Comparison of ENCODE assay signal across 7 mouse cellular contexts in the genomic region with DNA sequence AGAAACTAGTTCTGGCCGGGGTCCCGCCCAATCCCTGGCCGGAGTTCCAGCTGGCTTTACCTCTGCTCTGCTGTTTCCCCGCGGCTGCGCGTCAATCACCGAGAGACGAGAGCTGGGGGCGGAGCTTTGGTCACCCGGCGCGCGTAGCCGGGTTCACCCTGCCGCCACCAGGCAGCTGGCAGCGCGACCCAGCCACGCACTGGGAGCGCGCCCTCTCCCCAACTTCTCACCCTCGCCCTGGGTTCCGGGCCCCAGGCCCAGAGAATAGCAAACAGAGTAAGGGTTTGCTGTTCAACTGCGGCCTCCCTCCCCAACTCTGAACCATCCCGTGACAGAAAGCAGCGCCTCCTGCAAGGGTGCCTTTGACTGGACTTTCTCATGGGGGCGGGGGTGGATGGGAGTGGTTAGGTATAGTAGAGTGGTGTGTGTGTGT. TPM values are rescaled to one million over a fixed set of nuclear protein-coding genes. Genes with fewer than 3 reads are reported as not detected.
DNase-seq lines count a peak whose midpoint lies in the region; TF ChIP-seq lines count a peak whose summit lies in the region.

No protein-coding gene starts in this region.

- no peak for TF ChIP-seq CTCF in gastrocnemius, adult 2 months (IDR thresholded peaks at IDR 0.05)

- peak overlapping the region; percentile 95 for H3K4me3 ChIP-seq in brown adipose tissue, adult 24 weeks (ENCODE audit: insufficient read depth, low read depth, low read length)
- H3K4me3 ChIP-seq in gastrocnemius, adult 2 months = peak overlapping the region; percentile 70
- peak overlapping the region; percentile 77 for H3K4me3 ChIP-seq in limb, embryonic 10.5 days

- under 1% methylated on average over 27 of the region's 27 CpGs for WGBS in limb, embryonic 10.5 days

- H3K27ac ChIP-seq in brown adipose tissue, adult 24 weeks (replicated peaks; ENCODE audit: low read depth, low read length) = peak overlapping the region; percentile 59
- peak overlapping the region; percentile 78 for H3K27ac ChIP-seq in gastrocnemius, adult 2 months
- peak overlapping the region; percentile 93 for H3K27ac ChIP-seq in limb, embryonic 10.5 days

- no peaks in the 10 kb centered on the region for H3K9me3 ChIP-seq in limb, embryonic 10.5 days (replicated peaks)

- peaks cover 27% of the 10 kb centered on the region for H3K27me3 ChIP-seq in limb, embryonic 10.5 days (ENCODE audit: low read depth, poor library complexity, severe bottlenecking)

- peaks cover 4% of the 10 kb centered on the region; the same call in 1 of the 2 replicates for H3K4me1 ChIP-seq in brown adipose tissue, adult 24 weeks (ENCODE audit: control insufficient read depth, insufficient read depth, insufficient read length, low read length)
- peaks cover 66% of the 10 kb centered on the region for H3K4me1 ChIP-seq in limb, embryonic 10.5 days

- DNase-seq in Muller cell, postnatal 12 days (ENCODE audit: inconsistent ontology term) = peak; percentile 89
- DNase-seq in gastrocnemius, adult 2 months = peak; percentile 82
- DNase-seq in induced T-regulatory cell, adult 2 months (ENCODE audit: low read depth) = peak; percentile 65
- DNase-seq in limb, embryonic 10.5 days (ENCODE audit: low spot score) = peak; percentile 87
- peak; percentile 93 for DNase-seq in mesoderm, embryonic 11.5 days (ENCODE audit: low read depth, low spot score)
- peak; percentile 10 to 19 for DNase-seq in spleen, postnatal 36 days (ENCODE audit: low spot score in 2 of 2)

- H3K36me3 ChIP-seq in limb, embryonic 10.5 days = no peaks in the 10 kb centered on the region

- intact Hi-C loops in gastrocnemius, adult 2 months (cut with DNase I) = no loop called here

RNA-seq across cellular contexts. Expression of gene Meis2, which starts 1.4 kb away (rescaled TPM):
- 12.2 and 14.6 TPM in 2 replicates for polyA plus RNA-seq in brown adipose tissue, adult 24 weeks (2012; ENCODE audit: insufficient read depth, insufficient read length, missing spikeins)
- total RNA-seq in gastrocnemius, adult 2 months (2021) = 1 to 10 TPM in 1 of 2 experiments, under 1 TPM in 1; 0.84 to 1.3 TPM
- 63.2 and 65.7 TPM in 2 replicates for polyA plus RNA-seq in limb, embryonic 10.5 days (2016; fragmentation: Nextera tagmentation; extraction: Ambion mirVana)

Comparison
In these comparisons a context has a peak if more than half of its experiments do, and no peak if none do; other contexts are left out.
1. Peak in every context shown above with its lines: DNase-seq, H3K4me3 ChIP-seq and H3K27ac ChIP-seq.
2. DNase-seq: peak in every context shown above with its lines; median percentile 93 in mesoderm, embryonic 11.5 days; 89 in Muller cell, postnatal 12 days; 87 in limb, embryonic 10.5 days; 82 in gastrocnemius, adult 2 months; 65 in induced T-regulatory cell, adult 2 months; 14 in spleen, postnatal 36 days.